Mouse (Mus musculus) hindbrain, embryonic 13.5 days (tissue): ENCODE measurements around the gene Npsr1. TPM values are rescaled to one million over a fixed set of nuclear protein-coding genes. Genes with fewer than 3 reads are reported as not detected.

Experiments
- ATAC-seq: fragments of 200-750 bp; cut with Nextera tagmentation; 2 replicates; pipeline ENCODE4 v1.8.0; 2017; ENCODE audit warnings: moderate TSS enrichment; ENCODE audit not compliant: low FRiP score
- H3K27ac ChIP-seq: fragments of 300-500 bp; sonication (generic); 2 replicates; pipeline ENCODE4 v1.5.1; 2015; ENCODE audit warnings: inconsistent platforms, mild to moderate bottlenecking, moderate library complexity
- H3K27me3 ChIP-seq: fragments of 300-500 bp; sonication (generic); 2 replicates; pipeline ENCODE4 v1.6.1; 2015; ENCODE audit warnings: mild to moderate bottlenecking, inconsistent platforms
- H3K36me3 ChIP-seq: fragments of 300-500 bp; sonication (generic); 2 replicates; pipeline ENCODE4 v1.6.1; 2015; ENCODE audit warnings: mild to moderate bottlenecking, inconsistent platforms
- H3K4me1 ChIP-seq: fragments of 300-500 bp; sonication (generic); replicated peaks from 2 replicates; pipeline ENCODE4 v1.6.1; 2015; ENCODE audit warnings: inconsistent platforms
- H3K4me2 ChIP-seq: fragments of 300-500 bp; sonication (generic); 2 replicates; pipeline ENCODE4 v1.6.1; 2015; ENCODE audit warnings: inconsistent platforms, mild to moderate bottlenecking, moderate library complexity
- H3K4me3 ChIP-seq: fragments of 300-500 bp; sonication (generic); 2 replicates; pipeline ENCODE4 v1.5.1; 2015; ENCODE audit warnings: mild to moderate bottlenecking, inconsistent platforms
- H3K9ac ChIP-seq: fragments of 300-500 bp; sonication (generic); 2 replicates; pipeline ENCODE4 v1.6.1; 2015; ENCODE audit warnings: mild to moderate bottlenecking, inconsistent platforms
- H3K9me3 ChIP-seq: fragments of 300-500 bp; sonication (generic); 2 replicates; pipeline ENCODE4 v1.6.1; 2016; ENCODE audit warnings: inconsistent platforms
- WGBS: fragments of 180-500 bp; shearing (Covaris S2); methylation state at CpG from one replicate; pipeline ENCODE4 v1.1.7; 2015; 5-methylcytosine and 5-hydroxymethylcytosine counted together
- polyA plus RNA-seq: library from polyadenylated mRNA; unstranded; fragments of >200 nt; fragmentation: Nextera tagmentation; extraction: Ambion mirVana; gene quantifications from 2 replicates; pipeline ENCODE4 v1.2.1, GENCODE M21; 2015

The Npsr1 gene
- polyA plus RNA-seq, 1 experiment from 2014 or later: 0.16 TPM

GRCm38 (mm10) chr9:24280498-24281287 is 182.9 kb downstream of the Npsr1 start:
- Histone ChIP-seq H3K27me3 (no peaks in the 10 kb centered on the region), H3K27ac (no peak overlapping the region), H3K4me3 (no peak overlapping the region), H3K9me3 (no peaks in the 10 kb centered on the region; the same call in 1 of the 2 replicates), H3K4me1 (no peaks in the 10 kb centered on the region), H3K36me3 (no peaks in the 10 kb centered on the region), H3K4me2 (no peak overlapping the region), H3K9ac (no peak overlapping the region)
- ATAC-seq: no peak
- 92% methylated on average over 2 of the region's 2 CpGs for WGBS

DNA sequence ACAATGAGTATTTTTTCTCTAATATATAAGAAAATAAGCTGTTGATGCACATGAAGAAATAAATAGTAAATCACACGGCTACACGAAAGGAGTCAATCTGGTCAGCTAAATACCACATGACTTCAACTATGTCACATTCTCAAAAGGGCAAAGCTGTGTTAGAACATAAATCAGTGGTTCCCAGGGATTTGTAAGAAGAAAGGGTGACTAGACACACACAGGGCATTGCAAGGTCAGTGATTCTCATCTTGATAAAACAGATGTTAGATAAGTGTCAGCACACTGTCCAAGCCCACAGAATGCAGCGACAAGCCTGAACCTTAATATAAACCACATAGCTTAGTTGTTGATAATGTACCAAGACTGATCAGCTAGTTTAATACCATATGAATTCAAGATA is 184.8 kb downstream of the Npsr1 start:
- Histone ChIP-seq H3K36me3 (no peaks in the 10 kb centered on the region), H3K27me3 (no peaks in the 10 kb centered on the region), H3K27ac (no peak overlapping the region), H3K4me1 (no peaks in the 10 kb centered on the region), H3K9me3 (no peaks in the 10 kb centered on the region), H3K4me3 (no peak overlapping the region), H3K4me2 (no peak overlapping the region), H3K9ac (no peak overlapping the region)
- ATAC-seq: no peak
- WGBS: 68% methylated on average over 3 of the region's 3 CpGs

GRCm38 (mm10) chr9:24283071-24283470 is 185.3 kb downstream of the Npsr1 start:
- ATAC-seq: no peak

DNA sequence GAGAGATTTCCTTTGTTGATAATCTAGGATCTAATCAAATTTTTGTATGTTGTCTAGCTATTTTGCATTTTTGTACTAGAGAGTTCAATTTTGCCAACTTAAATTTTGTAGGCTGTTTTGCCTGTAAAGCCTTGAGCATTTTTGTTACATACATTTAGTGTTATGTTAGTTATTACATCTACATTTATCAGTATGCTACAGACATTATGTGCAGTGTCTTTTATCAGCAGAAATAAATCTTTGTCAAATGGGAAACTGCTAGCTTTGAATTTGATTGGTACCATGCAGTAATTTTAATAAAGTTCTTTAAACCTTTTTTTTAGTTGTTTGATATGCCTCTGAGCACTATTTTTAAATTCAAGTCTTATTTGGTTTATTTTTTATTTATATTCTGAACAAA is 185.7 kb downstream of the Npsr1 start:
- Histone ChIP-seq H3K4me2 (no peak overlapping the region), H3K9me3 (no peaks in the 10 kb centered on the region), H3K27me3 (no peaks in the 10 kb centered on the region), H3K9ac (no peak overlapping the region), H3K27ac (no peak overlapping the region), H3K4me1 (no peaks in the 10 kb centered on the region), H3K36me3 (no peaks in the 10 kb centered on the region), H3K4me3 (no peak overlapping the region)
- ATAC-seq: no peak

More at GRCm38 (mm10) chr9:24283071-24283470, 185.3 kb downstream of the Npsr1 start:
- H3K9me3 ChIP-seq: no peaks in the 10 kb centered on the region
- WGBS: 62% methylated on average over 2 of the region's 2 CpGs
- H3K27me3 ChIP-seq: no peaks in the 10 kb centered on the region
- H3K4me2 ChIP-seq: no peak overlapping the region
- H3K27ac ChIP-seq: no peak overlapping the region
- no peak overlapping the region for H3K9ac ChIP-seq
- no peak overlapping the region for H3K4me3 ChIP-seq
- no peaks in the 10 kb centered on the region for H3K36me3 ChIP-seq
- no peaks in the 10 kb centered on the region for H3K4me1 ChIP-seq

- Histone ChIP-seq H3K4me2 (no peak overlapping the region), H3K9ac (no peak overlapping the region), H3K27me3 (no peaks in the 10 kb centered on the region), H3K4me1 (no peaks in the 10 kb centered on the region), H3K27ac (no peak overlapping the region), H3K4me3 (no peak overlapping the region), H3K9me3 (no peaks in the 10 kb centered on the region), H3K36me3 (no peaks in the 10 kb centered on the region)
- no peak for ATAC-seq
- 91% methylated on average over 5 of the region's 5 CpGs for whole genome bisulfite sequencing
Measured at GRCm38 (mm10) chr9:24284239-24285084, 186.7 kb downstream of the Npsr1 start.

GRCm38 (mm10) chr9:24285419-24285818 is 187.6 kb downstream of the Npsr1 start:
- no peak overlapping the region for H3K4me3 ChIP-seq

DNA sequence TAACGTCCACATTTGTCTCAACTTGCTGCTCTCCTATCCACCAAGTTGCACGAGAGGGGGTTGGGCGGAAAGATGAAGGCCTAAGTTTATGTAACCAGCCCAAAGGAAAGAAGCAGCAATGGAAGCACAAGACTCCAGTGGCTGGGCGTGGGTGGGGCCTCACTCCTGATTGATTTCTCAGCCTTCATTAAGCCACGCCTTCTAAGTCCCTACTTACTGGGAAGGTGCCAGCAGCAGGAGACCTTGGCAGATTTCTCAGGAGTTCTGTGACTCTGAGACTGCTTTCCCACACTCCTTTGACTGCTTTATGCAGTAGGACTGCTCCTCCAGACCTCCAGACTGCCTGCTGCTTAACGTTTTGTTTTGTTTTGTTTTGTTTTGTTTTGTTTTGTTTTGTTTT is 193.6 kb downstream of the Npsr1 start:
- WGBS: 44% methylated on average over 6 of the region's 6 CpGs
- Histone ChIP-seq H3K27me3 (peaks cover 8% of the 10 kb centered on the region; the same call in 1 of the 2 replicates), H3K4me2 (no peak overlapping the region), H3K4me3 (no peak overlapping the region), H3K9ac (no peak overlapping the region), H3K9me3 (no peaks in the 10 kb centered on the region), H3K36me3 (no peaks in the 10 kb centered on the region), H3K27ac (no peak overlapping the region), H3K4me1 (peaks cover 15% of the 10 kb centered on the region)
- no peak for ATAC-seq

More at GRCm38 (mm10) chr9:24285419-24285818, 187.6 kb downstream of the Npsr1 start:
- H3K36me3 ChIP-seq: no peaks in the 10 kb centered on the region
- WGBS: 91% methylated on average over 5 of the region's 5 CpGs
- H3K27ac ChIP-seq: no peak overlapping the region
- H3K4me1 ChIP-seq: no peaks in the 10 kb centered on the region
- H3K9me3 ChIP-seq: no peaks in the 10 kb centered on the region
- no peak overlapping the region for H3K4me2 ChIP-seq
- no peak for ATAC-seq
- H3K9ac ChIP-seq: no peak overlapping the region
- no peaks in the 10 kb centered on the region for H3K27me3 ChIP-seq

DNA sequence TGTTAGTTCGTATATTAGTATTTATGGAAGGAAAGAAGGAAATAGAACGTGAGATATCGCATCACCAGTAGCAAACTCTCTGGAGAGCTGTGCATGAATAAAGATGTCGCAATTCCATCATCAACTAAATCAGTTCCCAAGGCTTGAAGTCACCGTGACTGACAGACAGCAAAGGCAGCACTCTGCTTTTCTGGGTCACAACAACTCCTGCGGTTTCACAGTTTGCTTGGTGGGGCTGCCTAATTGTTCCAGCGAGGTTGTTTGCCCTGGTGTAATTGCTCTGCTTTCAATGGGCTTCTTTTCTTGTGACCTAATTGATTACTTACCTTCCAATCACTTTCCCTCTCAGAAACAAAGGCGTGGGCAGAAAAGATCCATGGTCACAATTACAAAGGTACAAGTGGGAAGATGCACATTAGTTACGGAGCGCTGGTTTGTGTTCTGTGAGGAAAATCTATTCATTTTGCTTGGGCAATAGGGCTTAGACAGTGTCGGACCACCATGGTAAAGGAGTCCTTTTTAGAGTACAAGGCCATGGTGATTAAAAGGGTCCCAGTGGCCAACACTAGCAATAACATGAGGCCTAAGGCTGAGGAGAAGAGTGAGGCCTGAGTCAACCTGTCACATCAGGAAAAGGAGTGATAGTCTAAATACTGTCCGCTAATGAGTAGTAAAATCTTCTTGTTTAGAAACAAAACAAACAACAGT is 195.6 kb downstream of the Npsr1 start:
- Histone ChIP-seq H3K27ac (no peak overlapping the region), H3K4me3 (no peak overlapping the region), H3K36me3 (no peaks in the 10 kb centered on the region), H3K27me3 (peaks cover 8% of the 10 kb centered on the region; the same call in 1 of the 2 replicates), H3K4me1 (peaks cover 15% of the 10 kb centered on the region), H3K9ac (no peak overlapping the region), H3K9me3 (no peaks in the 10 kb centered on the region), H3K4me2 (no peak overlapping the region)
- ATAC-seq: no peak
- 33% methylated on average over 12 of the region's 12 CpGs for WGBS

DNA sequence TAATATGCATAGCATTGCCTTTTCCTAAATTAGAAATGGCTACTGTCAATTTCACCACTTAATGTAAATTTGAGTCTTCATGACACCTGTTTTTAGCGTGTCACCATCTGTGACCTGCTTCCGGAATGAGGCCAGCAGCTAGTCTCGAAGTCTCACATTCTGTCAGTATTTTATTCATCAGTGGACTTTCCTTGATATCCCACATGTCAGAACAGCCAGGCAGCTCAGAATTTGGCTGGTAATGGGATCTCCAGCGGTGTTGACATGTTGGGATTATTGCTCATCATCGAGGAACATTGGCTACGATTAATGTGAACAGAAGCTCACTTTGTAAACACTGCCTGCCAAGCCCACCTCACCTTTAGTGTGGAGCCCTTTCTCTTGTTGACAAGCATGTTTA is 205.1 kb downstream of the Npsr1 start:
- Histone ChIP-seq H3K4me1 (no peaks in the 10 kb centered on the region; the same call in 1 of the 2 replicates), H3K4me2 (no peak overlapping the region), H3K36me3 (no peaks in the 10 kb centered on the region), H3K9ac (no peak overlapping the region), H3K9me3 (no peaks in the 10 kb centered on the region), H3K27me3 (no peaks in the 10 kb centered on the region), H3K4me3 (no peak overlapping the region), H3K27ac (no peak overlapping the region)
- no peak for ATAC-seq
- 88% methylated on average over 6 of the region's 6 CpGs for WGBS

GRCm38 (mm10) chr9:24306990-24307389 is 209.2 kb downstream of the Npsr1 start:
- no peak for ATAC-seq

GRCm38 (mm10) chr9:24307400-24307799 is 209.6 kb downstream of the Npsr1 start:
- H3K36me3 ChIP-seq: no peaks in the 10 kb centered on the region
- no peaks in the 10 kb centered on the region for H3K27me3 ChIP-seq
- H3K9me3 ChIP-seq: no peaks in the 10 kb centered on the region
- H3K9ac ChIP-seq: no peak overlapping the region
- ATAC-seq: no peak
- H3K4me1 ChIP-seq: no peaks in the 10 kb centered on the region; the same call in 1 of the 2 replicates
- no peak overlapping the region for H3K4me2 ChIP-seq
- WGBS: 73% methylated on average over 3 of the region's 3 CpGs
- H3K27ac ChIP-seq: no peak overlapping the region
- H3K4me3 ChIP-seq: no peak overlapping the region

More at GRCm38 (mm10) chr9:24306990-24307389, 209.2 kb downstream of the Npsr1 start:
- no peak overlapping the region for H3K9ac ChIP-seq
- H3K9me3 ChIP-seq: no peaks in the 10 kb centered on the region
- H3K4me1 ChIP-seq: no peaks in the 10 kb centered on the region; the same call in 1 of the 2 replicates
- no peak overlapping the region for H3K4me2 ChIP-seq
- WGBS: 45% methylated on average over 5 of the region's 5 CpGs
- no peaks in the 10 kb centered on the region for H3K36me3 ChIP-seq
- no peak overlapping the region for H3K4me3 ChIP-seq
- no peak overlapping the region for H3K27ac ChIP-seq
- H3K27me3 ChIP-seq: no peaks in the 10 kb centered on the region

DNA sequence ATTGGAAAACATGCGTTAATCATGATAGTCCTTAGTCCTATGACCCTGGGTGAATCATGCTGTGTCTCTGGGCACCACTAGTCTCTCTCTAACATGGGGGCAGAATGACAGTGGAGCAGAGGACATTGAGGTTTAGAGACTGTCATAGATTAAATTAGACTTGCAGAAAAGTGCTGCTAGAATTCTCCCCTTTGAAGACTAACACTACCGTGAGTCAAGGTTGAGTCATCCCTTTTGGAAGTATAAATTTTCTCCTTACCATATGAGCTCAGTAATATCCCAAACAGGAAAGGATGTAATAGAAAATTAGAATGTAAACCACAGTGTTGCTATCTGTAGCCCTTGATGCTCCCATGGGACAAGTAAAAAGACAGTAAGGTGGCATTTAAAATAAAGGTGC is 218.0 kb downstream of the Npsr1 start:
- Histone ChIP-seq H3K4me1 (no peaks in the 10 kb centered on the region), H3K36me3 (no peaks in the 10 kb centered on the region), H3K27me3 (no peaks in the 10 kb centered on the region), H3K9me3 (no peaks in the 10 kb centered on the region), H3K9ac (no peak overlapping the region), H3K4me2 (no peak overlapping the region), H3K4me3 (no peak overlapping the region), H3K27ac (no peak overlapping the region)
- no peak for ATAC-seq
- 90% methylated on average over 2 of the region's 2 CpGs for WGBS
